Comparison of ENCODE assay signal across 7 mouse cellular contexts in the genomic region with DNA sequence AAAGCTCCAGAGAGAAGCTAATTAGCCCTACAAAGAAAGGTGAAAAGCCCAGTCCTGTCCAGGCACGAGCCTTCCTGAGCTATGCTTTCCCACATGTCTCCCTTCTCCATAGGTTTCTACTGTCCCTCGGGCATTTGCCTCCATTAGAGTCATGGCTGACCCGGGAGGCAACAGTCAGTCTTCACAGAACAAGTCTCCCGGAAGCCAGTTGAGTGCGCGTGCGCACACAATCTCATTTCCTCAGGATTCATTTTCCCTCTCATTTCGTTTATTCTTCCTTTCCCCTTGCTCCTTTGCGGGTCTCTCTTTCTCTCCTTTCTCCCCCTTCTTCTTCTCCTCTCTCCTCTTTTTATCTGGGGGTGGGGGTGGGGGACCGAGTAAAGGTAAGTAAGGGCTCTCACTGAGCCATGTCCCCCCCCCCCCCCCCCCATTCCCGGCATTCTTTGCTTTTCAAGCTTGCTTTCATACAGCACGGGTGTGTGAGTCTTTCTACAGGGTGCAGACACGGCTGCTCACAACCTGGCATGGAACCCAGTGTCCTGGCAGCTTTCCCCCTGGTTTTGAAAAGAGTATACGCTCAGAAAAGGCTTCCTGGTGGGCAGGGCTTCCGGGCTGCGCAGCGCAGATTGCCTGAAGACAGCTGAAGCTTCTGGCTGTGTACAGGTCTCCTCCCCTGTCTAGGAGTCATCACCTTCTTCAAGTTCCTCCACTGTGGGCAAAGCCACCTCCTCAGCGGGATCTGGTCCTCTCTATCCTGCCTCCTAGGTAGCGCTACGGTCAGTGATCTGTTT.
DNase-seq lines count a peak whose midpoint lies in the region; ATAC-seq lines count a peak whose summit lies in the region.

No protein-coding gene starts in this region.

- ATAC-seq in frontal cortex, adult (ENCODE audit: low TSS enrichment), result peak; percentile 58

- intact Hi-C loops in gastrocnemius, postnatal 36 days (cut with DNase I), result no loop called here

- DNase-seq in lung, postnatal 36 days, result peak; percentile 43
- DNase-seq in lung, adult 18-20 months, result no peak
- DNase-seq in cerebellum, adult 18-20 months, result peak; percentile 35 to 54
- peak; percentile 65 for DNase-seq in right cerebral cortex, adult 18-20 months
- no peak for DNase-seq in lung, postnatal 10 days
- DNase-seq in gastrocnemius, postnatal 36 days, result no peak

Comparison
In these comparisons a context has a peak if more than half of its experiments do, and no peak if none do; other contexts are left out.
1. DNase-seq: peak in lung, postnatal 36 days (single experiment), cerebellum, adult 18-20 months (2 of 2) and right cerebral cortex, adult 18-20 months (single experiment); none in lung, adult 18-20 months (0 of 2), lung, postnatal 10 days (single experiment) and gastrocnemius, postnatal 36 days (0 of 2).